Mouse (Mus musculus) frontal cortex, postnatal 10 days (tissue): Measurements from ENCODE around the gene Rnf126.
A peak's percentile ranks its signal among the peaks of the same experiment; 100 is the strongest.

Experiments
- DNase-seq, 2 experiments: peaks; one replicate each; pipeline ENCODE4 v3.0.0; 2022; ENCODE audit warnings: low spot score in 2 of 2, mixed read lengths in 1 of 2

Rnf126 gene

DNA sequence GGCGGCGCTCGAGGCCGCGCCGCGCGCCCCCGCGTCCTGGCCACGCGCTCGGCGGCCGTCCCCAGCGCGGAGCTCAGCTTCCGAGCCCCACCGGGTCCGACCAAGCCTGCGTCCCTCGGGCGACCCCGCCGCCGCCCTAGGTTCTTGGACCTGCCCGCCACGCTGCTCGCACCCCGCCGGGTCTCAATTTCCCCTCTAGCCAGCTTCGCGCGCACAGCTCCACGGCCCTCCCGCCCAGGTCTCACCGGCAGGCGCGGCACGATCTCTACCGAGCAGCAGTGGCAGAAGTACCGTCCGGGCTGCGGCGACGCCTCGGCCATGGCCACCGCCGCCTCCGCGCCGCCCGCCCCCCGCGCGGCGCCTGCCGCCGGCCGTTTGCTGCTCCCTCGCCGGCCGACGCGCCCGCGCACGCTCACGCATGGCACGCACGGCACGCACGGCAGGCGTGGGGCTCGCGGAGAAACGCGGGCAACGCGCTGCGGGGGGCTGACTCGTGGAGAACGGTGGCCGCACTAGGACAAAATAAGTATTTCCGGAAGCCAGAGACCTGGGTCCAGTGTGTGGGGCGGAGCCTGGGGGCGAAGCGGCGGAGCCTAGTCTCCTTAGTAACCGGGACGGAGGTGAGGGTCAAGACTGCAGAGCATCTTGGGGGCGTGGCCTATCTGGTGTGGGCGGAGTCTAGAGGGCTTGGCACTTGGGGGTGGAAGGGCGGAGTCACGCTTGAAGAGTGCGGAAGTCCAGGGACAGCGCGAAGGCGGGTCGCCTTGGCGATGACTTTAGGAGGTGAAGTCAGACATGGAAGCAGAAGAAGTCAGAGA is at the start of gene Rnf126:
TSS of gene Rnf126 (minus strand) at position 445 of the 818 bp plus-strand sequence.
- DNase-seq = peak; percentile 98

DNA sequence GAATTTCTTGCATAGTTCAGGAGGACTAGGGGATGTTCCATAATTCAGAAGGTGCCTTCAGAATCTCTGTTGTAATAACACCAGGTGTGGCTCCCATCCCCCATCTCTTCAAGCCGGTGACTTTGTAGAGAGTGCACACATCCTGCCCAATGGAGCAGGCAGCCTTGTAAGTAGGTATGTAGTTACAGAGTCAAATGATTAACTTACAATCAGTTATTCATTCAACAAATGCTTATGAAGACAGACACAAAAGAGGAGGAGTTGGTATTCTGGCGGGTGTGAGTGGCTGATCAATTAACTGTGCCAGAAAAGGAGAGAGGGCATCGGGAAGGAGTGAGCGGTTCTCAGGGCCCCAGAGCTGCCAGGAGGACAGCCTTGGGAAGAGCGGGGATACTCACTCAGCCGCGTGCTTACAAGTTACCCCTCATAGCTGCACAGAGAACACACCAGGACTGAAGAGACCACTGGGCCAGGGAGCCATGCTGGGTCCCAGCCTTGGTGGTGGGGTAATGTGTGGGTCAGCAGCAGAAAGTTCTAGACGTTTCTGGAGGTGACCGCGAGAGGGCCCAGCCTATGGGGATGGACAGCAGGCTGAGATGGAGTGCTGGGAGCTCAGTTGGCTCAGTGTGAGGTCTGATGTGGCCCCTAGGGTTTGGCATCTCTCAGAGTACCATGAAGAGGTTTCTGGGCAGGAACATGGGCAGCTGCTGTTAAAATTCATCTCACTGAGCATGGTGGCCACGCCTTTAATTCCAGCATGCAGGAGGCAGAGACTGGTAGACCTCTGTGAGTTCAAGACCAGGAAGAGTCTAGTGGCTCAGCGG is 49.1 kb upstream of the Rnf126 start:
- no peak for DNase-seq

DNA sequence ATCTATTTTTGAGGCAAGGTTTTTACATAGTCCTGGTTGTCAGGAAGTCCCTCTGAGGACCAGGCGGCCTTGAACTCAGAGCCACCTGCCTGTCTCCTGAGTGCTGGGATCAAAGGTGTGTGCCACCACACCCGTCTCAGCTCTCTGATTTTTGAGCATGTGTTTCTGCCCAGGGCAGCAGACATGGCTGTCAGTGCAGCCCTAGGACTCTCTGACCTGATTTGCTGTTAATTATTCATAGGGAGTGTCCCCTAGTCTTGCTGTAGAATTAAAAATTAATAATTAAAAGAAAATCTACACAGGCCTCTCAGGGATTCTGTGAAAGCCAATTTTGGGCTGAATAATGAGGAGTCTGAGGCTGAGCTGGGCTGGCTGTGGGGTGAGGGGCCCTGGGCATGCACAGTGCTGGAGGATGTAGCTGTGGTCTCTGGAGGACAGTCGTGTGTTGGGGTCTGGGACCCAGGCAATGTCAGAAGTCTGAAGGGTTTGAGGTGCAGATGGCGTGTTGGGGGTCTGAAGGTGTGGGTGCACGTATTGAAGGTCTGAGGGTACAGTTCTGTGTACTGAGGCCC is 47.6 kb upstream of the Rnf126 start:
- no peak for DNase-seq

DNA sequence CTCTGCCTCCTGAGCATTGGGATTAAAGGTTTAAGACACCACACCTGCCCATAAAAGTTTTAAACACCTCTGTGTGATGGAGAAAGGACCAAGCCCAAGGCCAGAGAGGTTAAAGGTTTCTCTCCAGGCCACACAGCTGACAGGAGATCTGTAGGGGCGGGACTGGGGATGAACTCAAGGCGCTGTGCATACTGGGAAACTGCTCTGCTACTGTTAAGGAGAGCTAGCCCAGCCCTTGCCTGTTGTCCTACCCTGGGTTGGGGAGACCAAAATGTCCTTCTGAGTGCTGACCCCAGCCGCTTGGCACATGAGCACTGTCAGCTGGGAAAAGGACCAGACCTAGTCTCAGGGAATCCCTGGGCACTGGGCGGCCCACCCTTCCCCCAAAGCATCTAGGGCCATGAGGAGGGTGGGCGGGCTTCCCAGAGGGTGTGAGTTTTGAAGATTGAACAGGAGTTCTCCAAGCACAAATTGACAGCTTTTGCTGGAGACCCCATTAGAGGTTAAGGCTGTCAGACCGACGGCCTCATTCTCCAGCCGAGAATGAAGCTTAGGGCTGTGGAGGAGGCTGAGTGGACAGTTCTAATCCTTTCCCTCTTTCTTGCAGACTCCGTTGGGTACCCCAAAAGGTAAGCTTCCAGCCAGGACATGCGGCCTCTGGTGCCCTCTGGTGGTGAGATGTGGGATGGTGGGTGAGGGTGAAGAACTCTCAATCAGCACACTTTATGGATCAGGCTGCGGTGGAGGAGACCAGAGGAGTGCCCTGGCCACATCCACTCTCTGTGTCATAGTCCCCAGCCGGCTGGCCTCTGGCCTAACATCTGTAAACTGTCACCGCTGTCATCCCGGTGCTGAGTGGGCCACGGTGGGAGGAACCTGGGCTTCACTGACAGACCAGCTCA is 45.2 kb upstream of the Rnf126 start:
- DNase-seq = peak; percentile 55 to 82

DNA sequence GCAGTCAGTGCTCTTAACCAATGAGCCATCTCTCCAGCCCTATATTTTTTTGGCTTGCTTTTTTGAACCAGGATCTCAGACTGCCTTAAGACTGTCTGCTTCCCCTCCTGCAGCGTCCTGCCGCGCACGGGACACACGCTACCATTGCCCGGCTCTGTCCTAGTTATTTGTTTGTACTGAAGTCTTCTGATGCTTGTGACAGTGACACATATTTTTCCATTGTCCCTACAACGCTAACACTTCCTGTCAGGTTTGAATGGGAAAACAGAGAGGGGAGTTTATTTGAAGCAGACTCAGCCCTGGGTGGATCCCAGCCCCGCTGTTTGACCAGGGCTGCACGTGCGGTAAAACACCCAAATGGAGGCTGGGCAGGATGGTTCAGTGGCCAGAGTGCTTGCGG is 42.0 kb upstream of the Rnf126 start:
- no peak for DNase-seq

DNA sequence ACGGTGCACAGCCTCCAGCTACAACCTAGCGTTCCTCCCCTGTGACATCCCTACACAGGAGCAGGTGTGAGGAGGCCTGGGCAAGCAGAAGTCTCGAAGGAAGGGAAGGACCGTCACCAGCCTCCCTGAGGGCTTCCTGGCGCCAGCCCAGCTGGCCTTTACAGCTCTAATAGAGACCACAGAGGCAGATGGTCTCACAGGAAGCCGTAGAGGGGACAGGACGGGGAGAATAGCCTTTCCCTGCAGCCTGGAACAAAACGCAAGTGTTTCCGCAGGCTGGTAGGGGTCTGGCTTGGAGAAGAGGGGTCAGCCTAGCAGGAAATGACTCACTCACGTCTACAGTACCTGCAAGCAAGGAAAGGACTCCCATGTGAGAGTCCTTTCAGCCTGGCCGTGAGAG is 41.1 kb upstream of the Rnf126 start:
- DNase-seq = no peak

DNA sequence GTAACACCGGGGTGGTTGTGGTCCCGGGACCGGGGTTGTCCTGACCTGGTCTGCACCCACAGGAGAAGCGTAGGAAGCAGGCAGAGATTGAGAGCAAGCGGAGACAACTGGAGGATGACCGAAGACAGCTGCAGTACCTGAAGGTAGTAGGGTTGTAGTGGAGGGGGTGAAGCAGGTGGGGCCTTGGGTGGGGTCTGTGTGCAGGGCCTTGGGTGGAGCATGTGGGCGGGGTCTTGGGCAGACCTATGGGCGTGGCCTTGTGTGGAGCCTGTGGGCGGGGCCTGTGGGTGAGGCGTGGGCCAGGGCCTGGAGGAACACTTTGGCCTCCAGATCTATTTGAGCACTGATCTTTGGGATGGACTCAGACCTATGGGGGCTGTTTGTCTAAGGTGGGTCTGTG is 40.2 kb upstream of the Rnf126 start:
- no peak for DNase-seq

DNA sequence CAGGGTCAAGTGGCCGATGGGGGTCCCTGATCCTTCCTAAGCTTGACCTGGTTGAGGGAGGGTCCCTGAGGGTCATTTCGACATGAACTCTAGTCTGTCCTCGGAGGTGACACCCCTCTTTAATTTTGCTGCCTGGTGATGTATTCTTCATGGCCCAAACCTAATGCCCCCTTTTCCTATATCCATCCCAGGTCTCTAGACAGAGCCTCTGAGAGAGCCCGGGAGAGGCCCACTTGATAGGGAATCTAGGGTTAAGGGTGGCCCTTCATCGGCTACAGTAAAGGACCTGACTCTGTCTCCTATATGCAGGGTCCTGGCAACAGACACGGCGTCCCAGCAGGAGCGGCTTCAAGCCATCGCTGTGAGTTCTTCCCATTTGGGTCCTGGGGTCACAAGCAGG is 39.6 kb upstream of the Rnf126 start:
- no peak for DNase-seq

DNA sequence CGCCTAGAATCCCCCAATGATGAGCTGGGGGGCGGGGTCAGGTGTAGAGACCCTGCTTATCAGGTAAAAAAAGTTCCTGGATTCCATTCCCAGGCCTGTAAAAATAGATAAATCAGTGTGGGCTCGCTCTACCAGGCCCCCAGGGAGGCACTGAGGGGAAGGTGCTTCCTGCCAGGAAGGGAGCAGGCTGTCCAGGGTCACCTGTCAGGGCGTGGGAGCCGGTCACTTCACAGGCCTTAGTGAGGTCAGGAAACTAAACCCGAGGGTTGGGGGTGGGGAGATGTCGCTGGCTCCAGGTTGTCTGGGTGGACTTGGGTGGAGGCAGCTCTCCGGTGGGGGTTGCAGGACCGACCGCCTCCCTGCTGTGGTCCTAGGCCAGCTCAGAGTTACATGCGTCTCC is 38.9 kb upstream of the Rnf126 start:
- no peak for DNase-seq

DNA sequence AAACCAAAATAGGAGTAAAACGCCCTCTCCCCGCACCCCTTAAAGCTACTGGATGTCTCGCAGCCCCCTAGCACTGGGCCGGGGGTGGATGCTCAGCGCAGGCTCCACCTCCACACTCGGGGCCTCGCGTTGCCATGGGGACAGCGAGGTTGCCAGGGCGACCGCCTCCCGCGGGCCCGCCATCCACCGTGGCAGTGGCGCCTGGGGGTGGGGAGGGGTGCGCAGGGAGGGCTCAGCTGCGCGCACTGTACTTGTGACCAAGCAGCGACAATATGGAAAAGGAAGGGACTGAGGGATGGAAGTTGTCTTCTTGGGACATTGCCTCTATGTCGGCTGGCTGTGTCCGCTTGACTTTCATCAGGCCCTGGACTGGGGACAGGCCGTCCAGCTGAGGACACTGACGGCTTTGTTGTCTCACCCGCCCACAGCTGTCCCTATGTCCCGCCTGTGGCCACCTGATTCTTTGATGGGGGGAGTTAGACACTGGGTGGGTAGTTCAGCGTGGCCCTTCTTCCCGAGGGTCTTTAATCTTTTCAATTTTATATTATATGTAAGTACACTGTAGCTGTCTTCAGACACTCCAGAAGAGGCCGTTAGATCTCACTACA is 37.1 kb upstream of the Rnf126 start:
- peak; percentile 91 to 92 for DNase-seq

DNA sequence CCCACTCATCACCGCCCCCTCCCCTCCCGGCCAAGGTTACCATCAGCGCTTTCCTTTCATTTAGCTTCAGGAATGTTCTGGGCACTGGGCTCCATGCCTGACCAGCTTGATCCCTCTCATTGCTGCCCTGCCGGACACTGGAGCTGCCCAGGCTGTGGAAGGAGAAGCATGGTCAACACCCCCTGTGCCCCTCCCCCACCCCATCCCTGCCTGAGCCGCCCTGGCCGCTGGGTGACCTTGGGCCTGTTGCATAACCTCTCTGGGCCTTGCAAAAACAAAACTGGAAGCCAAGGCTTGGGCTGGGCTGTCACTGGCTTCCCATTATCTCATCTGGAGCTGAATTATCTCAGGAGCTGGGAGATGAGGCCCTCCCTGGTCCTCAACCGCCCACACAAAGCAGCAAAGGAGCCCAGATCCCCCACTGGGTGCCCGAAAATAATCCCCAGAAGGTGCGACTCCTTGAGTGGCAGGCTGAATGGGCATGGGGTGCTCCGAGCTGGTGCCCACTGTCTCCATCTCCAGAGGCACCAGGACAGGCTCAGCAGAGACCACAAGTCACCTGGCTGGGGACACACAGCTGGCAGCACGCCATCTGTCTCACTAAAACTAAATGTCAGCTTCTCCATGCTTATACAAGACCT is 35.7 kb upstream of the Rnf126 start:
- DNase-seq = peak in 1 of 2 experiments; percentile 59

DNA sequence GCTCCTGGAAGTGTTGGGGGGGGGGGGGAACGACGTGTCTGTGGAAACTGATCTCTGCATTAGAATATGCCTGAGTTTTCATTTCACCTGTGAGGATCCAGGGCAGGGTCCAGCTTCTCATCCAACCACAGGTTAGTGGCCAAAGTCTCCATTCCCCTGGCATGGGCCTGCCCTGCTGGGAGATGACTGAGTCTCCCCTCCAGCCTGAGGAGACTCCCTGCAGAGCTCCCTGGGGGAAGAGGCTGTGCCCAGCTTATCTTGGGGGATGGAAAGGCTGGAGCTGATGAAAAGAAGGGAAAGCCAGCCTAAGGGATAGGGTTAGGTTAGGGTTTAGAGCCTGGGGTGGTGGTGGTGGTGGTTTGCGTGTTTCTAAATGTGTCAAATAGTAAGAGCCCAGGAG is 35.1 kb upstream of the Rnf126 start:
- DNase-seq = no peak

DNA sequence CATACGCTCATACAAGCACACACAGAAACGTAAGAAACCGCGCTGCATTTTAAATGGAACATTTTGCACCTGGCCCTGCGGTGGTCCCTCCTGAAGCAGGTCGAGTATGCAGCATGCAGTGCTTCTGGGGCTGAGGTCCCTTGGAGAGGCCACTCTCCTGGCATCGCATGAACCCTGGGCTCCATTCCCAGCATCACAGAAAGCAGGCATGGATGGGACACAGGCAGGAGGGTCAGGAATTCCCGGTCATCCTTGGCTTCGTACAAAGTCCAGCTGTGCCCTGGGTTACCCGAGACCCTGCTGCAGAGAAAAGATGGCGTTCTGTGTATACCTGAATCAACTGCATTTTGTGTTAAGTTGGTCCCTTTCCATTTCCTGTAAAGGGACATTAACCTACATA is 33.8 kb upstream of the Rnf126 start:
- no peak for DNase-seq

DNA sequence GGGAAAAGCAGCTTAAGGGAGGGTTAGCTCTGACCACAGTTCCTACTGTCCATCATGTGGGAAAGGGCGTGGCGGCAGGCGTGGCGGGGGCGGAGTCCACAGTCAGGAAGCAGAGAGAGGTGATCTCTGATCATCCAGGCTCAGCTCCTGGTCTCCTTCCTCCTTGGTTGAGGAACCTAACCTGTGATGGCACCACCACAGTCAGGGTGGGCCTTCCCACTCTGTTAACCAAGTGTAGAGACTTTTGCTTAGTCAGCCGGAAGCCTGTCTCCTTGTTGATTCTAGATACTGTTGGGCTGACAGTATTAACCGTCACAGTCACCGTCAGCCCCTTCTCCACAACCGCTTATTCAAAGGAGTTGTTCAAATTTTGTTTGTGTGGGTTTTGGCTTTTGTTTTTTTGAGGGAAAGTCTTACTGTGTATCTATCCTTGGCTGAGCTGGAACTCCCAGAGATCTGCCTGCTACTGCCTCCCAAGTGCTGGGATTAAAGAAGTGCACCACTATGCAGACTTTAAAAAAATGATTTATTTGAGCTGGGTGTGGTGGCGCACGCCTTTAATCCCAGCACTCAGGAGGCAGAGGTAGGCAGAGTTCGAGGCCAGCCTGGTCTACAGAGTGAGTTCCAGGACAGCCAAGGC is 31.7 kb upstream of the Rnf126 start:
- DNase-seq = no peak

DNA sequence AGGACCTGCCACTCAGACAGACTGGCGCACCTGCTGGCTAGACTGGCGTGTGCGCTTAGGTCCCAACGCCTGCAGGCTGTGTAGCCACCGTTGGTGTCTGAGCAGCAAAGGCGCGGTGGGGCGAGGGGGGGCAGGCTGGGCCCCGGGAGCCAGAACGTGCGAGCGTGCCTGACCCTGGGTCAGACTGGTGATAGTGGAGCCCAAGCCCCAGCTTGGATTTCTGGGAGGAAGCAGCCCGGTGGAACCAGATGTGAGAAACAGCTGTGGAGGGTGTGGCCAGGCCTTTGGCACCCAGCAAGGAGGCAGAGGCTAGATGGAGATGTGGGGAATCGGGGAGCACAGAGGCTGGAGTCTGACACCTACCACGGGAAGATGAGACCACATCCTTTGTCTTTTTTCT is 30.6 kb upstream of the Rnf126 start:
- DNase-seq = no peak

DNA sequence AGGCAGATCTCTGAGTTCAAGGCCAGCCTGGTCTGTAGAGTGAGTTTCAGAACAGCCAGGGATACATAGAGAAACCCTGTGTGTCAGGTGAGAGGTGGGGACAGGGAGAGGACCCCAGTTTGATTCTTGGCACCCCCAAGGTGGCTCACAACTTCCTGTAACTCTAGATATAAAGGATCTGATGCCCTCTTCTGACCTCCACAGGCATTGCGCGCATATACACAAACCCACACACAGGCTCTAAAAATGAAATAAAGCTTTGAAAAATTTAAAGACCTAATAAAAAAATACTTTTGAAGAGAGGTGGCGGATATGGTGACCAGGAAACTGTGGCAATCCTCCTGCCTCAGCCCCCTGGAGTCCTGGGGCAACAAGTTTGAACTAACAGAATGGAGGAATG is 29.2 kb upstream of the Rnf126 start:
- no peak for DNase-seq

DNA sequence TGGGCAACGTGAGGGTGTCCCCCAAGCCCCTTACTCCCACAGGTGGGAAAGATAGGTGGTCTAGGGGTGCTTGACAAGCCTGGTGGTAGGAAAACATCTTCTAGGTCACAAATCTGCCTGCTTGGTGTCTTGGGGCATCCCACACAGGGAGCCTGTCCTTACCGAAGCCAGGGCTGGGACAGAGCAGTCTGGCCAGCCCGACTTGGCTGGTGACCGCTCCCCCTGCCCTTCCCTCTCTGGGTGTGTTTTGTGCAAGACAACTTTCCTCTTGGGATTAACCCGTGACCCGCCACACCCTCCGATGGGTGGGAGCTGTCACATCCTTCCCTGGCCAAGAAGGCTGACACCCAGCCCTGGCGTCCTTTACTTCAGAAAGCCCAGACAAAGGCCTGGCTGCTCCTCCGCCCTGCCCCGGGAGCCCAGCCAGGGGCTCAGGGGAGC is 27.8 kb upstream of the Rnf126 start:
- DNase-seq = no peak

DNA sequence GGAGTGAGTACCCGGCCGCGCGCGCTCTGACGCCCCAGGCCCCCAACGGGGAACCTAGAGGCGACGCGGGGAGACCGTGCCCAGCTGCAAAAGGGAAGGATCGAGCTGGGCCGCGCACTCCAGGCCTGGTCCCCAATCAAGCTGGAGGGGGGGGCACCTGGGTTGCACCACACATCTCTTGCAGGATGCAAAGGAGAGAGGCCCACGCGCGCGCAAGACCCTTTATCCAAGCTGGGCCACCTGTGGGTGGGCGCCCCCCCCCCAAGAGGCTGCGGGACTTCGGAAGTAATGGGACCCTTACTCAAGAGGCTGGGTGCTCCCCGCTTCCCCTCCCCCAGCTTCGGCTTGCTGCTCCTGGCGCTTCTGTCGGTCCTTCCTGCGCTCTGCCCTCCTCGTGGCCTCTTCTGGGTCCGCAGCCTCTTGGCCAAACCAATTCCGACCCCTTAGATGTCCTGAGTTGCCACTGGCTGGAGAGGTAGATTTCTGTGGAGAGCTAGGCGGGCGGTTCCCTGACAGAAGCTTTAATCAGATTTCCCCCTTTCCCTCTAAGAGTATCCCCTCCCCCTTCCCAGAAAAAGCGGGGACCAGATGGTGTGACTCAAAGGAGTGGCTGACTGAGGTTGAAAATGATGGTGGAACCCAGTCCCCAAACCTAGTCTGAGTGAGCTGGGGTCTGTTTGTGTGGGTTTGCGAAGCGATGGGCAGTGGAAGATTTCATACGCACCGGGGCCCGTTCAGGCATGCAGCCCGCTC is 27.2 kb upstream of the Rnf126 start:
- DNase-seq = peak in 1 of 2 experiments; percentile 53

DNA sequence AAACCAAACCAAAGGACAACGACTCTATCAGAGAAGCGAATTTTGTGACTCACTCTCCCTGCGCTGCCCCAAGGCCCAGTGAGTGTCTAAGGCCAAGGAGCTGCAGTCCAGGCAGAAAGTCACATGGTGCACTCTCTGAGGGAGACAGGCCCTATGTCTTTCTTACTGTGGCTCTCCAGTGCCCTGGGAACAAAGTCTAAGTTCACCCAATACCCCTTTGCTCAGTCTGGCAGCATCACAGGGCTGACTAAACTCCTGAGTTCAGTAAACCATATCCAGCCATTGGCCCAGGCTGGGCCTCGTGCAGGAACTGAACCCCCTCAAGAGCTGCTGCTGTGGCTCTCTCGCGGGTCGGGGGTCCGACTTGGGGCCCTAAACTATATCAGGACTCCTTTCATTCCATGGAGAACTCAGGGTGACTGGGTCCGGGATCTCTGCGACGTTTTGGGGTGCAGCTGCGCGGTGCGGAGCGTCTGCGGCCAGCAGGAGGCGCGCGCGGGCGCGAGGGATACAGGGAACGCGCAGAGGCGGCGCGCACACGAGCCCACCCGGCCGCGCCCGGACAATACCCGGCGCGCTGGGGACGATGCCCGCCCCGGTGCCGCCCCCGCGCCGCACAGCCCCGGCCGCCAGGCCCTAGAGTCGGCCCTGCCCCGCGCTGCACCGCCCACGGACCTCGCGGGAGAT is 26.4 kb upstream of the Rnf126 start, which contains the start of gene Palm:
TSS of gene Palm (plus strand) at position 522 of the 687 bp plus-strand sequence.
- DNase-seq = peak in 1 of 2 experiments; percentile 79
